Mouse (Mus musculus) 3T3-L1 (cell line): ENCODE data around the gene Treml4.

ENCODE experiments used
- DNase-seq: peaks from one replicate; pipeline ENCODE4 v3.0.0-alpha.2; 2015; ENCODE audit warnings: low read depth, low spot score

The Treml4 gene

GRCm38 (mm10) chr17:48263741-48264362, at the start of gene Treml4:
Gene Treml4, plus strand, starts transcription at chr17:48264295.
- DNase-seq = no peak

- no peak for DNase-seq
These were observed 48.7 kb upstream of the Treml4 start for GRCm38 (mm10) chr17:48215429-48215828.

- no peak for DNase-seq
These were observed 33.4 kb upstream of the Treml4 start for GRCm38 (mm10) chr17:48230680-48231079.

- no peak for DNase-seq
These were observed 31.6 kb upstream of the Treml4 start, which contains the start of gene Trem1 for GRCm38 (mm10) chr17:48232518-48232917. Gene Trem1, plus strand, starts transcription at chr17:48232768.

GRCm38 (mm10) chr17:48233789-48234188, 30.3 kb upstream of the Treml4 start:
- DNase-seq = no peak

GRCm38 (mm10) chr17:48234550-48234949, 29.5 kb upstream of the Treml4 start:
- no peak for DNase-seq

GRCm38 (mm10) chr17:48235773-48236370, 28.2 kb upstream of the Treml4 start:
- DNase-seq = no peak

GRCm38 (mm10) chr17:48237621-48238020, 26.5 kb upstream of the Treml4 start:
- DNase-seq = no peak

- no peak for DNase-seq
These were observed 16.7 kb upstream of the Treml4 start, which contains the start of gene Trem3 for GRCm38 (mm10) chr17:48247221-48247928. Gene Trem3, plus strand, starts transcription at chr17:48247777.

GRCm38 (mm10) chr17:48249039-48249438, 15.1 kb upstream of the Treml4 start:
- DNase-seq = peak; percentile 15

- DNase-seq = peak; percentile 20
These were observed 14.6 kb upstream of the Treml4 start for GRCm38 (mm10) chr17:48249501-48249900.

GRCm38 (mm10) chr17:48250631-48251030, 13.5 kb upstream of the Treml4 start:
- DNase-seq = no peak

GRCm38 (mm10) chr17:48256575-48256974, 7.5 kb upstream of the Treml4 start:
- no peak for DNase-seq

GRCm38 (mm10) chr17:48261868-48262267, 2.2 kb upstream of the Treml4 start:
- DNase-seq = no peak

- peak; percentile 42 for DNase-seq
These were observed 567 bp downstream of the Treml4 start for GRCm38 (mm10) chr17:48264662-48265061.

GRCm38 (mm10) chr17:48266138-48266537, 2.0 kb downstream of the Treml4 start:
- no peak for DNase-seq

GRCm38 (mm10) chr17:48266610-48267304, 2.7 kb downstream of the Treml4 start:
- no peak for DNase-seq

GRCm38 (mm10) chr17:48267591-48267990, 3.5 kb downstream of the Treml4 start:
- no peak for DNase-seq

- no peak for DNase-seq
These were observed 4.2 kb downstream of the Treml4 start for GRCm38 (mm10) chr17:48268276-48268675.

- no peak for DNase-seq
These were observed 5.7 kb downstream of the Treml4 start for GRCm38 (mm10) chr17:48269833-48270232.

- no peak for DNase-seq
These were observed 8.1 kb downstream of the Treml4 start for GRCm38 (mm10) chr17:48272158-48272557.

GRCm38 (mm10) chr17:48272598-48272997, 8.5 kb downstream of the Treml4 start:
- no peak for DNase-seq
